33 mouse cellular contexts compared by ENCODE assay signal in the genomic region with DNA sequence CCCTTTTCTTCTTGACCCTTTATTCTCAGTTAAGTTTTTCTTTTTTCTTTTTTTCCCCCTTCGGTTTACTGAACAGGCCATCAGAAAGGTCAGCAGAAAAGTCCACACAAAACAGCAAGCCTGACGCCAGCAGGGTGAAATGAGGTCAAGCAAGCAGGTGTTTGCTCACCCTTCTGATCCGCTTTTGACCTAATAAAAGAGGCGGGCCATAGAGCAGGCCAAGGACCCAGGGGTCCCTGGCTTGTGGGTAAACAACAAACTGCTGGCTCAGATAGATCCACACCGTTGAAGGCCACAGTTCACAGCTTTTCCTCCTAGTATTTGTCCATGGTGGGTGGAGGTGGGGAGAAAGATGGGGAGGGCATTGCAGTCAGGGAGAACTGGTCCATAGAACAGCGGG. TPM values are rescaled to one million over a fixed set of nuclear protein-coding genes. Genes with fewer than 3 reads are reported as not detected.
DNase-seq lines count a peak whose midpoint lies in the region; ATAC-seq lines count a peak whose summit lies in the region.
"Had no signal": no experiment of that assay in that cellular context is flagged by ENCODE, and none has a peak within 500 bp of the region (broad histone marks: within the 10 kb centered on the region; RNA-seq: fewer than 3 reads in every experiment).

No protein-coding gene starts in this region.

- no peak overlapping the region for H3K27ac ChIP-seq in kidney, embryonic 15.5 days
- no peak overlapping the region for H3K27ac ChIP-seq in forebrain, embryonic 10.5 days
- H3K27ac ChIP-seq: embryonic facial prominence, embryonic 13.5 days; forebrain, embryonic 13.5 days; heart, embryonic 15.5 days; hindbrain, embryonic 13.5 days; kidney, postnatal 0 days; limb, embryonic 15.5 days; lung, embryonic 15.5 days; midbrain, embryonic 15.5 days; neural tube, embryonic 12.5 days had no signal

- ATAC-seq in kidney, embryonic 15.5 days (replicated peaks; ENCODE audit: low FRiP score): no peak
- ATAC-seq: forebrain, embryonic 13.5 days; midbrain, embryonic 15.5 days had no signal

- H3K4me2 ChIP-seq in kidney, embryonic 15.5 days: no peak overlapping the region
- H3K4me2 ChIP-seq: embryonic facial prominence, embryonic 13.5 days; forebrain, embryonic 13.5 days; heart, embryonic 15.5 days; hindbrain, embryonic 13.5 days; limb, embryonic 15.5 days; lung, embryonic 15.5 days; midbrain, embryonic 15.5 days; neural tube, embryonic 12.5 days had no signal

- peak; percentile 19 for DNase-seq in adrenal gland, adult 2 months
- no peak for DNase-seq in adrenal gland, postnatal 14 days
- DNase-seq in kidney, adult 8-10 months: peak; percentile 3 to 28
- DNase-seq in kidney, postnatal 25 days: peak; percentile 5 to 46
- peak; percentile 55 for DNase-seq in retina, postnatal 1 day
- DNase-seq in forebrain, embryonic 10.5 days (ENCODE audit: extremely low spot score, low spot score): no peak
- no peak for DNase-seq in ovary, postnatal 14 days (ENCODE audit: low spot score)
- DNase-seq: adrenal gland, adult 8-10 months; cerebellum, adult 2 months; cerebellum, postnatal 36 days; embryo, embryonic 11 days; gastrocnemius, postnatal 36 days; heart, postnatal 36 days; left cerebral cortex, postnatal 4 days; lung, postnatal 4 days; right cerebral cortex, adult 18-20 months; right cerebral cortex, postnatal 4 days; thymus, adult 18-20 months; thymus, postnatal 36 days had no signal

- no peaks in the 10 kb centered on the region for H3K9me3 ChIP-seq in kidney, embryonic 15.5 days (replicated peaks)
- no peaks in the 10 kb centered on the region for H3K9me3 ChIP-seq in forebrain, embryonic 10.5 days
- H3K9me3 ChIP-seq: embryonic facial prominence, embryonic 13.5 days; forebrain, embryonic 13.5 days; heart, embryonic 15.5 days; hindbrain, embryonic 13.5 days; limb, embryonic 15.5 days; lung, embryonic 15.5 days; midbrain, embryonic 15.5 days; neural tube, embryonic 12.5 days had no signal

- H3K36me3 ChIP-seq in kidney, embryonic 15.5 days: no peaks in the 10 kb centered on the region
- no peaks in the 10 kb centered on the region for H3K36me3 ChIP-seq in forebrain, embryonic 10.5 days (replicated peaks)
- H3K36me3 ChIP-seq: embryonic facial prominence, embryonic 13.5 days; heart, embryonic 15.5 days; hindbrain, embryonic 13.5 days; limb, embryonic 15.5 days; lung, embryonic 15.5 days; midbrain, embryonic 15.5 days; neural tube, embryonic 12.5 days had no signal

- 50% methylated on average over 6 of the region's 6 CpGs for WGBS in kidney, embryonic 15.5 days
- WGBS in forebrain, embryonic 10.5 days: 59% methylated on average over 6 of the region's 6 CpGs

- 0 out of 2 replicates have a peak, but pooled peaks cover 4% of the 10 kb centered on the region for H3K27me3 ChIP-seq in kidney, embryonic 15.5 days
- H3K27me3 ChIP-seq in forebrain, embryonic 10.5 days (ENCODE audit: poor library complexity, severe bottlenecking): peaks cover 27% of the 10 kb centered on the region
- H3K27me3 ChIP-seq: lung, embryonic 15.5 days; midbrain, embryonic 15.5 days had no signal

- H3K9ac ChIP-seq in kidney, embryonic 15.5 days: no peak overlapping the region
- H3K9ac ChIP-seq: embryonic facial prominence, embryonic 13.5 days; forebrain, embryonic 13.5 days; heart, embryonic 15.5 days; hindbrain, embryonic 13.5 days; limb, embryonic 15.5 days; lung, embryonic 15.5 days; midbrain, embryonic 15.5 days; neural tube, embryonic 12.5 days had no signal

- no peak overlapping the region for H3K4me3 ChIP-seq in kidney, embryonic 15.5 days (replicated peaks)
- H3K4me3 ChIP-seq in forebrain, embryonic 10.5 days: no peak overlapping the region
- H3K4me3 ChIP-seq: embryonic facial prominence, embryonic 13.5 days; erythroblast, embryonic 14.5 days; forebrain, embryonic 13.5 days; heart, embryonic 15.5 days; hindbrain, embryonic 13.5 days; limb, embryonic 15.5 days; lung, embryonic 15.5 days; midbrain, embryonic 15.5 days; neural tube, embryonic 12.5 days had no signal

- peaks cover 17% of the 10 kb centered on the region for H3K4me1 ChIP-seq in kidney, embryonic 15.5 days
- peaks cover 27% of the 10 kb centered on the region for H3K4me1 ChIP-seq in forebrain, embryonic 10.5 days

RNA-seq across cellular contexts. Expression of gene Ccdc38, which starts 2.7 kb away (rescaled TPM):
- not detected for total RNA-seq in adrenal gland, adult 2 months (2021)
- not detected in 2 replicates for polyA plus RNA-seq in adrenal gland, adult 2 months (2012; rRNA removed)
- not detected in 2 replicates for total RNA-seq in adrenal gland, postnatal 14 days (2021)
- 0.31 and 0.42 TPM in 2 replicates for polyA plus RNA-seq in kidney, embryonic 15.5 days (2015; fragmentation: Nextera tagmentation; extraction: Ambion mirVana)
- polyA plus RNA-seq in forebrain, embryonic 10.5 days (2016; fragmentation: Nextera tagmentation; extraction: Ambion mirVana): 0.43 and 0.46 TPM in 2 replicates
- total RNA-seq: gastrocnemius, adult 18-20 months; heart, postnatal 36 days; layer of hippocampus, postnatal 14 days; left cerebral cortex, adult 8-10 months; left cerebral cortex, postnatal 4 days had no signal
- polyA plus RNA-seq: erythroblast, embryonic 14.5 days had no signal

RNA-seq across cellular contexts. Expression of gene Amdhd1, which starts 3.3 kb away (rescaled TPM):
- under 1 TPM in 1 of 2 experiments, not detected in 1; 0.20 TPM for total RNA-seq in adrenal gland, adult 2 months (2021)
- 0.03 and 0.12 TPM in 2 replicates for polyA plus RNA-seq in adrenal gland, adult 2 months (2012; rRNA removed)
- 0.75 and 11.8 TPM in 2 replicates for total RNA-seq in adrenal gland, postnatal 14 days (2021)
- 0.62 and 1.1 TPM in 2 replicates for polyA plus RNA-seq in kidney, embryonic 15.5 days (2015; fragmentation: Nextera tagmentation; extraction: Ambion mirVana)
- polyA plus RNA-seq in forebrain, embryonic 10.5 days (2016; fragmentation: Nextera tagmentation; extraction: Ambion mirVana): 0.24 and 0.28 TPM in 2 replicates
- total RNA-seq: gastrocnemius, postnatal 36 days; heart, postnatal 36 days had no signal
- polyA plus RNA-seq: cerebellum, adult 2 months; forebrain, embryonic 13.5 days; neural tube, embryonic 12.5 days had no signal

RNA-seq across cellular contexts. Expression of gene Snrpf, which starts 46.3 kb away (rescaled TPM):
- 10 to 100 TPM; 11.7 to 16.6 TPM for total RNA-seq in adrenal gland, adult 2 months (2021)
- 10.6 and 12.5 TPM in 2 replicates for polyA plus RNA-seq in adrenal gland, adult 2 months (2012; rRNA removed)
- total RNA-seq in adrenal gland, postnatal 14 days (2021): 18.2 and 23.6 TPM in 2 replicates
- 139 TPM in 2 replicates for polyA plus RNA-seq in kidney, embryonic 15.5 days (2015; fragmentation: Nextera tagmentation; extraction: Ambion mirVana)
- polyA plus RNA-seq in forebrain, embryonic 10.5 days (2016; fragmentation: Nextera tagmentation; extraction: Ambion mirVana): 202 and 205 TPM in 2 replicates

RNA-seq across cellular contexts. Expression of gene Hal, which starts 54.6 kb away (rescaled TPM):
- total RNA-seq in adrenal gland, adult 2 months (2021): under 1 TPM; 0.14 to 0.75 TPM
- polyA plus RNA-seq in adrenal gland, adult 2 months (2012; rRNA removed): 0.15 and 1.4 TPM in 2 replicates
- total RNA-seq in adrenal gland, postnatal 14 days (2021): 1.2 and 18.0 TPM in 2 replicates
- 0.14 and 0.21 TPM in 2 replicates for polyA plus RNA-seq in kidney, embryonic 15.5 days (2015; fragmentation: Nextera tagmentation; extraction: Ambion mirVana)
- polyA plus RNA-seq in forebrain, embryonic 10.5 days (2016; fragmentation: Nextera tagmentation; extraction: Ambion mirVana): 0.12 and 0.26 TPM in 2 replicates
- polyA plus RNA-seq: erythroblast, embryonic 14.5 days; forebrain, embryonic 13.5 days; hindbrain, embryonic 13.5 days; kidney, postnatal 0 days; lung, embryonic 15.5 days had no signal

Comparison
In these comparisons a context has a peak if more than half of its experiments do, and no peak if none do; other contexts are left out.
1. DNase-seq: peak in adrenal gland, adult 2 months (single experiment), kidney, adult 8-10 months (2 of 2), kidney, postnatal 25 days (2 of 2) and retina, postnatal 1 day (single experiment); none in adrenal gland, postnatal 14 days (single experiment), forebrain, embryonic 10.5 days (single experiment) and ovary, postnatal 14 days (single experiment).
2. RNA of gene Snrpf, which starts 46.3 kb away (polyA plus RNA-seq): 202 to 205 TPM in forebrain, embryonic 10.5 days and 139 TPM in kidney, embryonic 15.5 days; 10.6 to 12.5 TPM in adrenal gland, adult 2 months; every median in the first group is over 10 times any median in the second.